Mouse (Mus musculus): ENCODE data around the gene Usp34. TPM values are rescaled to one million over a fixed set of nuclear protein-coding genes. Genes with fewer than 3 reads are reported as not detected.
"Not testable (repeated sequence)": the region's sequence is repeated elsewhere in the genome, so short reads cannot be mapped to it uniquely, and the experiment has no call there.

The Usp34 gene
- total and polyA plus RNA-seq, 3 experiments = 30.4 to 36.6 (median 34.9) TPM

- DNase-seq (ENCODE audit: low read depth, low spot score) = peak; percentile 62
- not testable (repeated sequence) for H3K9me3 ChIP-seq (replicated peaks; ENCODE audit: insufficient read depth, low read length); H3K27ac ChIP-seq (ENCODE audit: control insufficient read depth, low read depth, low read length); H3K4me1 ChIP-seq (ENCODE audit: control insufficient read depth in 1 of 2, insufficient read depth in 2 of 2, low read length in 2 of 2); H3K4me3 ChIP-seq (ENCODE audit: control insufficient read depth in 1 of 2, insufficient read depth in 1 of 2, low read depth in 2 of 2, low read length in 2 of 2); H3K27me3 ChIP-seq (ENCODE audit: control insufficient read depth in 1 of 2, insufficient read depth in 2 of 2, low read length in 2 of 2); H3K9ac ChIP-seq (ENCODE audit: control insufficient read depth, low read depth, low read length, poor library complexity, severe bottlenecking); H3K79me2 ChIP-seq (ENCODE audit: control insufficient read depth, insufficient read depth, low read length, poor library complexity)
- TF ChIP-seq MAFK (IDR thresholded peaks at IDR 0.05; ENCODE audit: borderline replicate concordance, low read depth, low read length) = peak; percentile 13; the same call in 1 of the 2 replicates
- TF ChIP-seq MYB (IDR thresholded peaks at IDR 0.05; ENCODE audit: low read depth, low read length) = peak; percentile 50; the same call in 1 of the 2 replicates
- peak; percentile 62; the same call in 1 of the 2 replicates for TF ChIP-seq TBP (IDR thresholded peaks at IDR 0.05; ENCODE audit: low read depth, low read length)
- 0 out of 2 replicates have a peak, but pooled peaks have one; percentile 15 for TF ChIP-seq MAX (IDR thresholded peaks at IDR 0.05; ENCODE audit: low read length)
- peak; percentile 30; the same call in 1 of the 2 replicates for TF ChIP-seq MYC (IDR thresholded peaks at IDR 0.05; ENCODE audit: low read depth, low read length)
- peak; percentile 44 for TF ChIP-seq ETS1 (IDR thresholded peaks at IDR 0.05; ENCODE audit: low read depth, low read length)
- peak; percentile 86 for TF ChIP-seq GATA1 (IDR thresholded peaks at IDR 0.05; ENCODE audit: low read depth, low read length)
- TF ChIP-seq BHLHE40 (IDR thresholded peaks at IDR 0.05; ENCODE audit: borderline replicate concordance, low read depth, low read length) = peak; percentile 18; the same call in 1 of the 2 replicates
- 0 out of 2 replicates have a peak, but pooled peaks have one; percentile 9 for TF ChIP-seq ELF1 (IDR thresholded peaks at IDR 0.05; ENCODE audit: low read depth, low read length)
- TF ChIP-seq TCF12 (IDR thresholded peaks at IDR 0.05; ENCODE audit: low read depth, low read length) = 0 out of 2 replicates have a peak, but pooled peaks have one; percentile 13
- TF ChIP-seq SIN3A (IDR thresholded peaks at IDR 0.05; ENCODE audit: low read length) = 0 out of 2 replicates have a peak, but pooled peaks have one; percentile 46
- peak; percentile 67; the same call in 1 of the 2 replicates for TF ChIP-seq RCOR1 (IDR thresholded peaks at IDR 0.05; ENCODE audit: low read depth, low read length)
- TF ChIP-seq ZNF384 (IDR thresholded peaks at IDR 0.05; ENCODE audit: low read depth, low read length) = peak; percentile 94
- TF ChIP-seq HCFC1 (IDR thresholded peaks at IDR 0.05; ENCODE audit: low read depth, low read length) = 0 out of 2 replicates have a peak, but pooled peaks have one; percentile 19
- peak; percentile 67 to 77; a peak in 3 of 4 replicates for TF ChIP-seq EP300 (IDR thresholded peaks at IDR 0.05; ENCODE audit: low read depth in 1 of 2, low read length in 2 of 2)
- H3K36me3 ChIP-seq (ENCODE audit: control insufficient read depth in 1 of 2, insufficient read depth in 2 of 2, low read length in 2 of 2) = peaks cover 27 to 72% of the 10 kb centered on the region in 2 experiments
Measured at GRCm38 (mm10) chr11:23288866-23289265, 17.8 kb upstream of the Usp34 start.

DNA sequence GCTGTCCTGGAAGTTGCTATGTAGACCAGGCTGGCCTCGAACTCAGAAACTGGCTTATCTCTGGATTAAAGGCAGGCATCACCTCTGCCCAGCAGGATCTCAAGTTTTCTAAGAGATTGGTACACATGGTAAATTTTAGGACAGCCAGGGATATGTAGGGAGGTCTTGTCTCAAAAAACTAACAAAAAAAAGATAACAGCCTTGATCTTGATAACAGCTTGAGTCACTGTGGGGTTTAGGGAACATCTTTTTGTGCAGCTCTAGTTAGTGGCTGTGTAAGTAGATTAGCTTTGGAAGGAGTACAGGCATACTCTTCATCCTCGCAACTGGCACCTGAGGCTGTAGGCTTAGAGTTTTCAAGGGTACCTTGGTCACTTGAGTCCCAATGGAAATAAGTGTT is 9.3 kb upstream of the Usp34 start:
- Histone ChIP-seq H3K27me3 (ENCODE audit: control insufficient read depth in 1 of 2, insufficient read depth in 2 of 2, low read length in 2 of 2) (no peaks in the 10 kb centered on the region), H3K9me3 (replicated peaks; ENCODE audit: insufficient read depth, low read length) (no peaks in the 10 kb centered on the region), H3K4me1 (ENCODE audit: control insufficient read depth in 1 of 2, insufficient read depth in 2 of 2, low read length in 2 of 2) (0 out of 4 replicates have a peak, but pooled peaks cover 0 to 4% of the 10 kb centered on the region in 2 experiments), H3K79me2 (ENCODE audit: control insufficient read depth, insufficient read depth, low read length, poor library complexity) (no peaks in the 10 kb centered on the region), H3K4me3 (ENCODE audit: control insufficient read depth in 1 of 2, insufficient read depth in 1 of 2, low read depth in 2 of 2, low read length in 2 of 2) (no peak overlapping the region), H3K9ac (ENCODE audit: control insufficient read depth, low read depth, low read length, poor library complexity, severe bottlenecking) (no peak overlapping the region), H3K27ac (ENCODE audit: control insufficient read depth, low read depth, low read length) (no peak overlapping the region), H3K36me3 (ENCODE audit: control insufficient read depth in 1 of 2, insufficient read depth in 2 of 2, low read length in 2 of 2) (peaks cover 21 to 41% of the 10 kb centered on the region in 2 experiments)
- TF ChIP-seq TAL1 (IDR thresholded peaks at IDR 0.05; ENCODE audit: low read length) (0 out of 2 replicates have a peak, but pooled peaks have one; percentile 5), GATA1 (IDR thresholded peaks at IDR 0.05; ENCODE audit: low read depth, low read length) (peak; percentile 85), ZNF384 (IDR thresholded peaks at IDR 0.05; ENCODE audit: low read depth, low read length) (0 out of 2 replicates have a peak, but pooled peaks have one; percentile 20), NELFE (IDR thresholded peaks at IDR 0.05; ENCODE audit: low read depth, low read length) (no peak), MXI1 (IDR thresholded peaks at IDR 0.05; ENCODE audit: low read depth, low read length) (no peak), UBTF (IDR thresholded peaks at IDR 0.05; ENCODE audit: borderline replicate concordance, insufficient read depth, low read depth, low read length) (no peak), RAD21 (IDR thresholded peaks at IDR 0.05; ENCODE audit: low read depth, low read length) (no peak), ZC3H11A (IDR thresholded peaks at IDR 0.05; ENCODE audit: low read depth, low read length) (no peak), CHD2 (IDR thresholded peaks at IDR 0.05; ENCODE audit: low read length) (no peak), EP300 (IDR thresholded peaks at IDR 0.05; ENCODE audit: low read depth in 1 of 2, low read length in 2 of 2) (peak in 1 of 2 experiments; percentile 41; a peak in 1 of 4 replicates)
- peak; percentile 57 for DNase-seq (ENCODE audit: low read depth, low spot score)

Data from MEL (cell line).